Mouse (Mus musculus) lung, postnatal 25 days (tissue): Measurements from ENCODE around the gene Vac14.

Experiments
- DNase-seq: peaks from one replicate; pipeline ENCODE4 v3.0.0; 2022; ENCODE audit warnings: low spot score

Gene Vac14

DNA sequence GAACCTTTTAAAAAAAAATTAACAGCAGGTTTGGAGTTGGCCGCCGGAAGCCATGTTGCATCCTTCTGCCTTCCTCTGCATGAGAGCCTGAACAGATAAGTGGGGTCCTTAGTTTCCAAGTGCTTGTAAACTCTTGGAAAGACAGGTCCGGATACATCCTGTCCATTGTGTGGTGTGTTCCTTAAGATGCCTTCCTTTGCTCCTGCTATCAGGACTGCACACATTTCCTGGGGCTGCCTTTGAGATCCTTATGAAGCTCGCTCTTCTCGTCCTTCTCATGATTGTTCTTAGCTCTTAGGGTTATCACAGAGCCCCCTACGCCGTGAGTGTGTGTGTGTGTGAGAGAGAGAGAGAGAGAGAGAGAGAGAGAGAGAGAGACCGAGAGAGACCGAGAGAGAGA, 71.6 kb downstream of the Vac14 start:
- DNase-seq, result peak; percentile 49

DNA sequence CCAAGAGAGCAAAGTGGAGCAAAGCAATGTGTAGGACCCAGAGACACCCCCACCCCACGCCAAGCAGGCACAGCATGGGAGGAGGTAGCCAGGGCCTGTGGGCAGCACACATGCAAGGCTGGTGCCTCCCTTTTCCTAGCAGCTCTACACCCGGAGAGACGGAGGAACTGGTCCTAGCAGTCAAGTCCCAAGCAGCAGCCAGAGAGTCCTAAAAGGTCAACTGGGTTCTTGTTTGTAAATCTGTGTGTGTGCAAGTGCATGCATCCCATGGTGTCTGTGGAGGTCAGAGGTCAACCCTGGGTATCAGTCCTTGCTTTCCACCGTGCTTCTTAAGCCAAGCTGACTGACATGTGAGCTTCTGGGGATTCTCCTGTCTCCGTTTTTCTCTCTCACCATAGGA, 75.8 kb downstream of the Vac14 start:
- no peak for DNase-seq

DNA sequence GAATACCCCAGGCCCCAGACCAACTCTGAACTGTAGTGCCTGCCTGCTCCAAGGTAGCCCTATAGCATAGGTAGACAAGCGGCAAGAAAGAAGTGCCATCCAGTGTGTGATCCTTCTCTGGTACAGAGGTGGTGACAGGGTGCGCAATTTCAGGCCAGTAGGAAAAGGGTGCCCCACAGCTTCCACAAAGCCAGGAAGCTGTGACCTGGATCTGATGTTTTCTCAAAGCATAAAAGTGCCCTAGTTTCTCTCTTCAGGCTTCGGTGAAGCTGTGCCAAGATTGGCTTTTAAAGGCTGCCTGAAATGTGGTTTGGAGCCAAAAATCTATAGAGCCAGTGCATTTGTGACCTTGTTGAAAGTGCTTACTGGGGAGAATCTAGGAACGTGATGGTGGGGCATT, 76.4 kb downstream of the Vac14 start:
- no peak for DNase-seq

DNA sequence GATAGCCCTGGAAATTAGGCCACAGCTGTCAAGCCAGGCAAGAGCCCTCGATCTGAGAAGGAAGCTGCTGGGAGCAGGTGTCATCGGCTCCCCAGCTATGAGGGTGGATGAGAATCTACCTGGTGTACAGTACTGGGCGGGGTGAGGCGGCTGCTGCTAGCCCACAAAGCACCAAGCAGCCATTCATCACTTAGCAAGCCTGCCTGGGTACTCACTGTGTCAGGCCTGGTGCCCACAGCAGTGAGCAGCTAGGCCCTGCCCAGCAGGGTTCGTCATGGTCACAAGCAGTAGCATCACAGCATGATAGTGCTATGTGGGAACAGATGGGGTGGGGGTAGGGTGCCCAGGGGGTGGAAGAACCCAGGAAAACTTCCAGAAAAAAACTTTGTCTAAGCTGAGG, 77.0 kb downstream of the Vac14 start:
- DNase-seq, result no peak

DNA sequence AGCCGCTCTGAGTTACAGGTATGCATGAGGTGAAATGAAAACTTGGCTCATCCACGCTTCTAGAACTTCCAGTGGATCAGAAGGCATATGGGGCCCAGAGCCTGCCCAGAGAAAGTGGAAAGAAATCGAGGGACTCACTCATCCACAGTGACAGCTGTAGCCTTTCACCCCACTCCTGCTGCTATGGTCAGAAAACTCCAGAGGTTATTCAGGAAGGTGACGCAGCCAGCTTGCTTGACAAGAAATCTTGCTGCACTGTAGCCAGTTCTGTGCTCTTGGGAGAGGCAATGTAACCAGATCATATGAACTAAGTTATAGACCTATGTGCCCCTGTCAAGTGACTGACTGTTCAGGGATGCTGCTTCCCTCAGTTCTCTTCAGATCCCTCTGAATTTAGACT, 77.7 kb downstream of the Vac14 start:
- no peak for DNase-seq

DNA sequence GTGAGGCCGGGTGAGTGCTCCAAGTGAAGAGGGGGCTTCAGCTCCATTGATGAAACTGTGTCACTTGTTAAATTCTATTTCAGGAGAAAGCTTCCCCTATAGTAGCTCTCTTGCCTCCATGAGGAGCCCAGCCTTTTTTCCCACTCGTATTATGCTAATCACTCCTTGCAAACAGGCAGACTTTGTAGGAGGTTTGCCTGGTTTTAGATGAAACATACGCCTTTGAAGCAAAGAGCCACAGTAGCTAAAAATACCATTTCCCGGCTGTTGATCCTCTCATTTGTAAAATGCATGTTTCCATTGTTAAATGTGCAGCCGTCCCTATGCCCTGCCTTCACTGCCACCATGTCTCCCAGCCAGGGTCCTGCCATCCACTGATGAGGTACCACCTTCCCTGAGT, 79.2 kb downstream of the Vac14 start:
- DNase-seq, result no peak

DNA sequence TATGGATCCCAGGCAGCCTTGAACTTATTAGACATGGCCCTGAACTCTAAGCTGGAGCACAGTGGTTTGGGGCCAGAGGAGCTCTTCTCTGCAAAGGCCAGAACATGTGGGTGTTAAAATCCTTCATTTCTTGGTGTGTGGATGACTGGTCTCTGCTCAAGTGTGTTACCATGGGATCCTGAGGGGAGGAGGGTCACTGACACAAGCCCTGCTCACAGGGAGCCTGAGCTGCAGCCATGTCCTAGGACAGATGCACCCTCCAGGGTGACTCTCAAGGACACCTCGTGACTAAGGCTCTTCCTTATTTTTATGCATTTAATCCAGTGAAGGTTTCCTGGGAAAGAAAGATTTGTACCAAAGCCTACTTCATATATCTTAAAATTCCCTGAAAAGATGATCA, 79.7 kb downstream of the Vac14 start:
- no peak for DNase-seq

DNA sequence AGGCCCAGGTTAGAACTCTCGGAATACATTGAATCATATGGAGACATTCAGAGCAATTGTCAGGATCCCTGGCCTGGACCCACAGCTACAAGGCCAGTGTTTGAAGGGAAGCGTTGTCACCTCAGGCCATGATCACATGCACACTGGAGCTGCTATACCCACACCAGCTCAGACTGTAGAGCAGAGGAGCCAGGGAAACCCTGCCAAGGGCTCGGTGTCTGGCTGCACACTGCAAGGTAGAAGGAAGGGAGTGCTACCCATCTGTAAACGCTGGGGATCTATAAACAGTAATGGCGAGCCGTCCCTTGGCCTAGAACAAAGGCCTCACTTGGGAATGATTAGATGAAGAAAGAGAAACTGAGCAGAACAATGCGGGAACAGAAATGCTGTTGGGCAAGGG, 81.1 kb downstream of the Vac14 start:
- no peak for DNase-seq

DNA sequence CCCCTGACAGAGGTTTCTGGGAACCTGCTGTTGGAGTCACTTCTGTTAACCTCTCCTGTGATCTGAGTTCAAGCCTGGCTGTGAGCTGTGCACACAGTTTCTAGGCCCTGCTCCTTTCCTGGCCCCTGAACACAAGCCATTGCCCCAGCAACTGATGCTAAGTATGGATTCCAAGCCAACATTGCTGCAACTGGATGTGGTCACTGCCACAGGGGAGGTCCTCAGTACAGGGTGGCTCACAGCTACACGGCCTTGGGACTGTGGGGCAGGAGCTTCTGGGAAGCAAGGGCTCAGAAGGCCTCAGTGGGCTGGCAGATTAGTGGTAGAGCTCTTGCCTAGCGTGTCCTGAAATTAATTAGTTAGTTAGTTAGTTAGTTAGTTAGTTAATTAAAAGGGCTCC, 82.2 kb downstream of the Vac14 start:
- no peak for DNase-seq

DNA sequence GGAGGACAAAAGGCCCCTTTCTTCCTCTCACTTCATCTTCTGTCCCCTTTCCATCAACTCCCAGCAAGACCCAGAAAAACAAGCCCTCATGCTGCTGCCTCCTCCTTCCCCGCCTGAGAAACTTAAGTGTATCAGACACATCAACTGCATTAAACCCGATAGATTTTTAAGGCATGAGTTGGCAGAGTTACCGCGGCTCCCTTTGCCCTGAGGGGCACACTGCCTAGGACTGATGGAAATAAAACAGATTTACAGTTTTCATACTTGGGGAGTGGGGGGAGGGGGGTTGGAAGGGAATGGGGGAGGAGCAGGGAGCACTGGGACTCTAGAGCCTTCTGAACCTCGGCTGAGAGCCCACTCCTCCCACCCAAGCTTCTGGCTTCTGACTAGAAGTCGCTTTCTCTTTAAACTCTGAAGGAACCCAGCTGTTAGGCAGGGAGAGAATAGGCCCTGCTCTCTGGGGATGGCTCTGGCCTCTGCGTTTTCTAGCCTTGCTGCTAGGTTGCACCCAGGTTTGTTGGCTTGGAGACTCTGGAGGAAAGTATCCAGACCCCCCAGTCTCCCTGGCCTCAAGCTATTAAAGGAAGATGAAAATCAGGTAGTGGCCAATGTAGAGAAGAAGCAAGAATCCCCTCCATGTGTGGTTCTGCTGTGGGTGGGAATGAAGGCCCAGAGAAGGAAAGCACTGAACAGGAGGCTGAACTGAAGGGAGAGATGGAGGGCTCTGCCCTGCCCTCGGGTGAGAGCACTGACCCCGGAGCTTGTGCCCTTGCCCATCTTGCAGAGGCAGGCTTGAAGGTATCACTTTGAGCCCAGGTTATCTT, 84.5 kb downstream of the Vac14 start:
- no peak for DNase-seq

DNA sequence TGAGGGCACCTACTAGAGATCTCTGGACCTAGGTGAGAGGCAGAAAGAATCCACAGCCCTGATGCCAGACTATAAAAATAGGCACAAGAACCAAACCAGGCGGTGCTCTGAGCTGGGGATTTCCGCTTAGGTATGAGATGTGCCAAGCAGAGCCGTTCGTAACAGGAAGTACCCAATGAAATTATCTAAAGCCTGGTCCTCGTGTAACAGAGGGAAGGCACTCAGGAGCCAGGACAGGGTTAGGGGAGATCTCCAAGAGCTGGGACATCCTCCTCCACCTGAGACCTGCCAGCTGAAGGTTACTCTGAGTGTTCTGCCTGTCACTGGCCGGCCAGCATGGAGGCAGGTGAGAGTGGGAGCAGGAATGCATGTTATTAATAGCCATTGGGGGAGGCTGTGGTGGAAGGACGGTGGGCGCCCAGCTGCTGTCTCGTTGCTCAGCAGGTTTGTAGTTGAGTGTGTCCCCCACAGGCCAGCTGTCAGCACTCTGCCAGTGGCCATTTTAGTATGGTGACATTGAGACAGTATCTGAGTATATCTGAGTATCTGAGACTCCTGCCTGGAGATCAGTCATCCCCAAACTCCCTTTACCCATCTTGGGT, 85.2 kb downstream of the Vac14 start:
- DNase-seq, result no peak

DNA sequence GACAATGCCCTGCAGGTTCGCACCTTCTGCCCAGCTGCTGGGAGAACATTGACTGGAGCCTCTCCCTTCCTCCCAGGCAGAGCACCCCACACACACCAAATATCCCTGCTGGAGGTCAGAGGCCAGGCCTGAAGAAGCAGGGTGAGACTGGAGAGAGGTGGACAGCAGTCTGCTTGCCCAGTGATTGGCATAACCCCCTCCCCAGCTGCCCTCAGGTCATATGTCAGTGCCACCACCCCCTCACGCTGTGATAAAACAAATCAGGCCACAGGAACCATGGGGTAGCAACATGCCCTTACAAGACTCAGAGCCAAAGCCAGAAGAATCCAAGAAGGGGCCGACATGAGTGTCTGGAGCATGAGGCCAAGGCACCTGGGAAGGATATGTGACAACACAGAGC, 85.7 kb downstream of the Vac14 start:
- no peak for DNase-seq

DNA sequence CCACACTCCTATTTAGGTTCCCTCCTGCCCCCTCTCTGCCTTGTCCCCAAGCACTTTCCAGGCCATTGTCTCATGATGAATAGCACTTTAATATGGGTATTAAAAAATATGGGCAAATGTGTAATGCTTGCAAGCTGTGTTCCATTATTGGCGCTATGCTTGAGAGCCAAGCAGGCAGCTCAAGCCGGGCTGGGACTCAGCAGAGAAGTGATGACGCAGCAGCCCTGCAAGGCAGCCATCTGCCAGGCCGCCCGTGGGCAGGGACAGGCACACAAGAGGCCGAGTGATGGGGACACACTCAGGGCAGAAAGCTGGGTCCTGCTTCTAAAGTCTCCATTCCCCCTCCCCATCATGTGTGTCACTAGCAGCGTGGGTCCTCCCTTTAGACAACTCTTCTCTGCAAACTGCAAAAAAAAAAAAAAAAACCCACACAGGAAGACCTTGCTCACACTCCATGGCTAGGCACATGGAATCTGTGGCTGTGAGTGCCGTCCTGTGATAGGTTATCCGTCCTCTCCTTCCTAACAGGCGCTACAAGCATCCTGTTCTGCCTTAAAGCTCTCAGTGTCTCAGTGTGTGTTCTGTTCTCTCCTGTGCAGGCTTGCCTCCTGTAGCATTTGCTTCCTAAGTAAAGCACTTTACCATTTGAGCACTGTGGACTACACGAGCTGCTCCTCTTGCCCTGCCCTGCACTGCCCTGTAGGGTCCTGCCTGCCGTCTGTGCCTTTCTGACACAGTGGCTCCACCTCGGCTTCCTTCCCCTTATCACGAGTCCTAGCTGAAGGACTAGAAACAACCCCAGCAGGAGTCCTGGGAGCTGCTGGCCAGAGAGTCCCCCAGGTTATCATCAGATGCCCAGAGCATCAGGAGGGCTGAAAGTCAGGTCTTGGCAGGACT, 87.3 kb downstream of the Vac14 start:
- peak; percentile 29 for DNase-seq

DNA sequence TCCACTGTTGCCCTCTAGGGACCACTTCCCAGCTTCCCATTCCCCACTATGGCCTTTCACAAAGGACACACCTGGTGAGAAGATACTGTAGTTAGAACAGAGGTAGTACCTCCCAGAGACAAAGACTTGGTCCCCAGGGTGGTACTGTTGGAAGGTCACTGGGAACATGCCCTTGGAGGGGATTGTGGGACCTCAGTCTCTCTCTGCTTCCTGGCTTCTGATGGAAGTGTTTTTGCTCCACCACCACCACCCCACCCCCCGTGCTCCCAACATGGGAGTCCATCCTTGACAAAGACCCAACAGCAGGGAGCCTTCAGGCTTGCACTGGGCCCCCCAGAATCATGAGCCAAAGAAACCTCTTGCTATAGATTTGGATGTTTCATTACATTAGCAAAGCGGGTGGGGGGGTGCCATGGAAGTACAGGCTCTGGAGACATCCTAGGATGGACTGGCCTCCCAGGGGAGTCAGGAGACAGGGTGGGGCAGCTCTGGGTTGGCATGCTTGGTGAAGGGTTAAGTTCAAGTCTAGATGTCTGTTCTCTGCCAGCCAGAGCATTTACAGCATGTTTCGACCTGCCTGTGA, 88.0 kb downstream of the Vac14 start:
- DNase-seq, result no peak

DNA sequence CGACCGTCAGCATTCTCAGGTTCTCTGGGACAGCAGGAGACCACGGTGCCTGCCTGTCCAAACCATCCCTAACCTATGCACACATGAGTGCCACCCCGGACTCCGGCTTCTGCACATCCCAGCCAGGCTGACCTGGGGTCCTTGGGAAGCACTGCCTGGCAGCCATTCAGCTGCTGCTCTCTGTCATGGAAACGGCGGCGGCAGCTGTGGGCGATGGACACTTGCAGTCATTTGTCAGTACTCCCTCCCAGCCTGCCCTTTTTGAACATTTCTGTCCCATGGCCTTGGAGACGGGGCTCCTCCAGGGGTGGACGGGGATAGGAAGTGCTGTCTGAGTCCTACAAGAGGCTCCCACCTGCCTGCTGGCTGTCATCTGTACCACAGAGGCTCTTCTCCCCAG, 90.0 kb downstream of the Vac14 start:
- DNase-seq, result no peak

DNA sequence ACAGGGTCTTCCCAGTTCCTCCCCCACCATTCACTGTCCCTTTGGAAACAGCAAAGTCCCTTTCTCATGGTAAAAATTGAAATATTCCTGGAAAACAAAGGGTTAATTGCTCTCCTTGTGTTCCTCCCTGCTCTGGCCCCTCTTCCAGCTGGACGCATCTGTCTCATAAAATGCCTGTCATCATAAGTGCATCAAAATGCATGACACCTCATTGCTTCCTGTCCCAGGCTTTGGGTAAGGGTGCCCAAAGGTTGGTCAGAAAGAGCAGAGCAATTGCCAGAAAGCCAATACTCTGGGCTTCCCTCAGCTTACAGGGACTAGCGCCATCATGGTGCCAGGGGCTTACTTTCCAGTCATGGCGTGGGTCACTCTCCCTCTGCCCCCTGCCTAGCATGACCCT, 92.2 kb downstream of the Vac14 start:
- no peak for DNase-seq

DNA sequence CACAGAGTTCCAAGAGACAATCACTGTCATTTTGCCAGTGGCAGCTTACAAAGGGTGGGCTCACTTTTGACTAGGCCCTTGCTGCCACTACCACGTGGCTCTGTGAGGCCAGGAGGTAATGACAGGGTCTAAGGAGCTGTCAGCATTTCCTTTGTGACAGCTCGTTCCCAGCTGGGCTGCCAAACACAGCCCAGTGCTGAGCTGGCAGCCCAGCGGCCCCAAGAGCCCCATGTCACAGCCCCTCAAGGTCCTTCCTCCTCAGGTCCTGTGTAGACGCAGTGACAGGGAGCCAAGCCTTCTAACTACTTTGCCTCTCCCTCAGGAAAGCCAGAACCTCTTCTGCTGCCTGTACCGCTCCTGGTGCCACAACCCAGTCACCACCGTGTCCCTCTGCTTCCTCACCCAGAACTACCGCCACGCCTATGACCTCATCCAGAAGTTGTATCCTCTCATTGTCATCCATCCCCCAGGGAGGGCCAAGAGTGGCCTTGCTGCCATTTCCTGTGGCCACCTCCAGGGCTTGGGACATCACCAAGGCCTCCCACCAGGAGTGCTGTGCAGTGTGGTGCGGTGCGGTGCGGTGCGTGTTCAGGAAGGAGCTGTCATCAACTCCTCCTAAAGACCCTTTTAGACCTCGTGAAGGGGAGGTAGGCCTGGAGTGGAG, 93.0 kb downstream of the Vac14 start:
- peak; percentile 77 for DNase-seq

DNA sequence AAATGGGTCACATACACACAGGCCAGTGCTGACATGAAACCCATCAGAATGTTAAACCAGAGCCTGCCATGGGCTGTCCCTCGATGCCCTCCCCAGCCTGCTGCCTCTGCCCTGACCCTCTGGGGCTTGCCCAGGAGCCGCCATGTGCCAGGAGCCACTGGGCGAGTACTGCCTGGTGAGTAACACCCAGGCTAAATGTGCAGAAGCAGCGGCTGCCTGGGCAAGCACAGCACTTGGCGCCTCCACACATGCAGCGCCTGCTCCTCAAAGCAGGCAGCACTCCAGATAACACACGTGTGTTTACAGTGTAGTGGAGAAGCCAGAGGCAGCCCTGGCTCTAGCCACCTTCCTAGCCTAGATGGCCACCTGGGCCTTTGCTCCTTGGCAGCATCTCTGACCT, 94.7 kb downstream of the Vac14 start:
- DNase-seq, result no peak

DNA sequence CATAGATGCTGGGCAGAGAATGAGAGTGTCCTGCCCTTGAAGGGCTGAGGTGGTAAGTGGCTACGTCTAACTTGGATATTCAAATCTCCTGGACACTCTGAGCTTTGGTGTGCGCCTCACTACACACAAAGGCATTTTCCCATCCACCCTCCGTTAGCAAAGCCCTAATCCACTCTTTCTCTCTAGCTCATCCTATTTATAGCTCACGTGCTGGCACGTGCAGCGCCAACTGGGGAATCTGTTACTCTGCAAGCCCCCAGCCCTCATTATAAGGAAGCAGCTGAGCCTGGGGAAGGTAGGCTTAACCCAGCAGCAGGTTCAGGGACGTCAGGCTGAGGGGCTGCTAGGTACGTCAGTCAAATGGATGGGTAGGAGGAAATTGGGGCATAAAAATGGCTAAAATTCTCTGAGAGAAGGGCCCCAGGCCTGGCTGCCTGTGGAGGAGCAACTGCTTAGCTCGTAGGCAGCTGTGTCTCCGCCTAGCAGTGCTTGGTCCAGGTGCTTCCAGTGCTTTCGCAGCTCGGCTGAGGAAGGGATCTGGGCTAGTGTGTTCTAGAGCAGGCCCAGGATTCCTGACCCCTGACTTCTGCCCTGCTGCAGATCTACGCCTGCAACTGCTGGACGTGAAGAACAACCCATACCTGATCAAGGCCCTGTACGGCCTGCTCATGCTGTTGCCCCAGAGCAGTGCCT, 96.6 kb downstream of the Vac14 start:
- no peak for DNase-seq

DNA sequence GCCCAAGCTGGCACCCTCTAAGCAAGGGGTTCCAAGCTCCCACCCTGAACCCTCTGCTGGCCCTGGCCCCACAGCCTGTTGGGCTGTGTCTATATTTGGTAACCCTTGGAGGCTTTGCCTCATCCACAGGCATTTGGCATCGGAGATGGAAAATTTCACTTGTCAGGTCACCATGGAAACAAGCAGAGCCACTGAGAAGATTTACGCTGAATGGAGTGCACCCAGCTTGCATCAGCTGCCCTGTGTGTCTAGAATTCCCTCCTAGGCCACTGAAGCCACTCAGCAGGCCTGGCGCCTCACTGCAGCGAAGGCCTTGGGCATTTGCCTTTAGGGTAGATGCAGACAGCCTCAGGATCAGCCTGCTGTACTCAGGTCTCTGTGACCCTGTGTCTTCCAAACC, 97.7 kb downstream of the Vac14 start:
- peak; percentile 75 for DNase-seq

DNA sequence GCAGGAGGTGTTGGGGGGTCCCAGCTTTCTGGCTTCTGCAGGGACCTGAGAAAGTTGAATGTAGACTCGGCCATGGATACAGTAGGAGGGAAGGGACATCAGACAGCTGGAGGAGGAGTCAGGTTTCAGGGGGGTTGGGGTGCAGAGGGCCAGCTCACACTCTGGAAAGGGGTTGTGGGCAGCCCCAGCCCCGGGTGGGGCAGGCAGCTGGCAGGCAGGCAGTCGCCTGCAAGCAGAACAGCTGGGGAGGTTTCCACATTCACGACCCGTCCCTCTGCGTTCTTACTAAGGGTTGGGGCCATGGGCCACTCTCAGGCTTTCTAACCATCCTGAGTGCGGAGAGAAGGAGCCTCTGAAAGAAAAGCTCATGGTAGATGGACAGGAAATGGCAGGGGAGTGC, 98.7 kb downstream of the Vac14 start:
- no peak for DNase-seq
